Mouse (Mus musculus): ENCODE data around the gene Ern1. TPM values are rescaled to one million over a fixed set of nuclear protein-coding genes. Genes with fewer than 3 reads are reported as not detected.

Gene Ern1
- polyA plus RNA-seq, 1 experiment from 2014 or later = 2.9 TPM

DNA sequence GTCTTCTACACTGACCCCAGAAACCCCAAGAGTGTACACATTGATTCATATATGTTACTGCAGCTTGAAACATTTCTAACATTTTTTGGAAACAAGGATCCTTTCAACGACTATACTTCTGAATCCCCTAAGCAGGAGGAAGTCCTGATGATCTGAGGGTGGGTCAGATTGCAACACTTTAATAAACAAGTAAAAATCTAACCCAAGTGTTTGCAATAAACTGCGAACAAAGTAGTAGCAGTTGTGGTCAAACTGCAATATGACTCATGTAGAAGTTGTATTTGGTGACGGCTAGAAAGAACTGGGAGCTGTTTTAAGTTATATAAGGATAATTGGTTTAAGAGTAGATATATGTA lies 7.1 kb downstream of the Ern1 start:
- no peak overlapping the region for H3K9ac ChIP-seq (ENCODE audit: low read length)
- no peaks in the 10 kb centered on the region for H3K36me3 ChIP-seq (ENCODE audit: control insufficient read depth, insufficient read depth, low read length)
- H3K4me1 ChIP-seq (ENCODE audit: control insufficient read depth, insufficient read depth, low read length) = no peaks in the 10 kb centered on the region
- WGBS = 91% methylated on average over 3 of the region's 3 CpGs
- no peak overlapping the region for H3K4me2 ChIP-seq (ENCODE audit: low read length)
- no peak for DNase-seq (ENCODE audit: low spot score)
- H3K4me3 ChIP-seq (ENCODE audit: low read depth, low read length) = no peak overlapping the region
- no peak for ATAC-seq
- no peak overlapping the region for H3K27ac ChIP-seq (ENCODE audit: low read depth, low read length)
- no peaks in the 10 kb centered on the region for H3K9me3 ChIP-seq (replicated peaks; ENCODE audit: control insufficient read depth, low read length)
- H3K27me3 ChIP-seq (replicated peaks; ENCODE audit: control insufficient read depth, insufficient read depth, low read length) = no peaks in the 10 kb centered on the region

DNA sequence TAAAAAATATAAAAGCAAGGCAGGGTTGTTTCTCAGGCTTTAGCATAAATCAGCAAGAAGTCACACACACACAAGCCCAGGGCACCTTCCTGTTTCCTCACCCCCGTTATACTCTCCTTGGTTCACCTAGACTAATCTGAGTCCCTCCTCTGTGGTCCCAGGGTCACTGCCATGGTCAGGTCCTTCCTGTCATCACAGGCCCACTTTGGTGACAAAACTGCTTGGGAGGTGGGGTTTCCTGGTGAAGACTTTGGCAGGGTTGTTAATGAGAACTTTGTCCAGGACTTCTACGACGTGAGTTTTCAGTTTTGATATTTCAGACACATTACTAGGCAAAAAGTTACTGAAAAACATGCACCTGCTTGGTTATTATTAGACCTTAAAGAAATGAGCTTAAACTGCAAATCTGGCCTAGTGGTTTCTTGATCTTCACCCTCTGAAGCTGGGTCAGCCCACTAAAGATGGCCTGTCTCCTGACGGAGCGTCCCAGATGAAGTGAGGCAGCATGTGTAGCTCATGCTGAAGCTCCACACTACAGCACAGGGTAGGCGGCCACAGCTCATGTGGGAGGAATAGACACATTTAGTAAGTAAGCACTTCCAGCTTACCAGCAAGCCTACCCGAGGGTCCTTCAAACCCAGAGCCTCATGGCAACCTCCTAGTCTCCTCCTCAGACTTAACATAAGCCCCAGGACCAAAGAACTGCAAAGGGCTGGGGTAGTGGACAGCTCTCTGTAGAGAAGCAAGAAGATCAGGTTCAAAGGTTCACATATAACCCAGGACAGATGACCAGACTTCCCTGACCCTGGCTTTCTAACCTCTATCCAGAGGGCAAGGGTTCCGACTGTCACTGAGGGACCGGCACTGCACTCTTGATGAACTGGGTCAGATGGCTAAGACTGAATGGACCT lies 7.8 kb downstream of the Ern1 start:
- Histone ChIP-seq H3K36me3 (ENCODE audit: control insufficient read depth, insufficient read depth, low read length) (no peaks in the 10 kb centered on the region), H3K27ac (ENCODE audit: low read depth, low read length) (no peak overlapping the region), H3K4me3 (ENCODE audit: low read depth, low read length) (no peak overlapping the region), H3K27me3 (replicated peaks; ENCODE audit: control insufficient read depth, insufficient read depth, low read length) (no peaks in the 10 kb centered on the region), H3K4me2 (ENCODE audit: low read length) (no peak overlapping the region), H3K9ac (ENCODE audit: low read length) (no peak overlapping the region), H3K4me1 (ENCODE audit: control insufficient read depth, insufficient read depth, low read length) (no peaks in the 10 kb centered on the region), H3K9me3 (replicated peaks; ENCODE audit: control insufficient read depth, low read length) (no peaks in the 10 kb centered on the region)
- no peak for DNase-seq (ENCODE audit: low spot score)
- 91% methylated on average over 9 of the region's 9 CpGs for WGBS
- ATAC-seq = no peak

DNA sequence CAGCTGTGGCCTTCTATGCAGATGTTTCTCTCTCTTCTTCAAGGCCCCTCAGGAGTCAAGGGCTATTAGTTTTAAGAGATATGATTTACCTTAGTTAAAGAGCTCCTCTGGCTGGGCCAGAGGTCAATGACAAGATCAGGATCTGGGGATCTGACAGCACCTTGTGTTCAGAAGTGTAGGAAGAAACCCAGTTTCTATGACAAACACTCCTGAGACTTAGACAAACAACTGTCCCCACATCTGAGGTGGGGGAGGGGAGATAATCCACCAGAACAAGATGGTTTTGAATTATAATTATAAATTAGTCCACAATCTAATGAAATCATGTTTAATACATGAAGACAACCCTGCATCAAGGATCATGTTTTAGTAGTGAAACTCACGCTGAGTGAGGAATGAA lies 8.9 kb downstream of the Ern1 start:
- no peaks in the 10 kb centered on the region for H3K9me3 ChIP-seq (replicated peaks; ENCODE audit: control insufficient read depth, low read length)
- no peaks in the 10 kb centered on the region for H3K27me3 ChIP-seq (replicated peaks; ENCODE audit: control insufficient read depth, insufficient read depth, low read length)
- DNase-seq (ENCODE audit: low spot score) = no peak
- no peak overlapping the region for H3K4me2 ChIP-seq (ENCODE audit: low read length)
- no peak overlapping the region for H3K9ac ChIP-seq (ENCODE audit: low read length)
- no peak overlapping the region for H3K4me3 ChIP-seq (ENCODE audit: low read depth, low read length)
- H3K4me1 ChIP-seq (ENCODE audit: control insufficient read depth, insufficient read depth, low read length) = no peaks in the 10 kb centered on the region
- WGBS = 44% methylated on average over 1 of the region's 1 CpGs
- ATAC-seq = no peak
- no peaks in the 10 kb centered on the region for H3K36me3 ChIP-seq (ENCODE audit: control insufficient read depth, insufficient read depth, low read length)
- no peak overlapping the region for H3K27ac ChIP-seq (ENCODE audit: low read depth, low read length)

DNA sequence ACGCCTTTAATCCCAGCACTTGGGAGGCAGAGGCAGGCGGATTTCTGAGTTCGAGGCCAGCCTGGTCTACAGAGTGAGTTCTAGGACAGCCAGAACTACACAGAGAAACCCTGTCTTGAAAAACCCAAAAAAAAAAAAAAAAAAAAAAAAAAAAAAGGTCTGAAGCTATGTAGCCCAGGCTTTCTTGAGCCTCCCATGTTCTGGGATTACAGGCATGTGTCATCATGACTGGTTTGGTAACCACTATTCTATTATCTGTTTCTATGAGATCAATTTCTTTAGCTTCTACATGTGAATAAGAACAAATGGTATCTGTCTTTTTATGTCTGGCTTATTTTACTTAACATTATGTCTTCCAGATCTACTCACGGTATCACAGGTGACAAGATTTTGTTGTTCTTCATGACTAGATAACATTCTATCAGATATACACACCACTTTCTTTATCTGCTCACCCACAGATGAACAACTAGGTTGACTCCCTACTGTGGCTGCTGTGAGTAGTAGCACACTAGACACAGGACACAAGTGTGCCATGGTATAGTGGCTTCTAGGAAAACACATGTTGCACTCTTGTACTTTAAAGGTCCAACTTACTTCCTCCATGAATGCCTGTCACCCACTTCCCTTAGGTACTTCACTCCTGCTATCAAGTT lies 10.0 kb downstream of the Ern1 start:
- Histone ChIP-seq H3K27me3 (replicated peaks; ENCODE audit: control insufficient read depth, insufficient read depth, low read length) (no peaks in the 10 kb centered on the region), H3K9me3 (replicated peaks; ENCODE audit: control insufficient read depth, low read length) (no peaks in the 10 kb centered on the region), H3K4me2 (ENCODE audit: low read length) (no peak overlapping the region), H3K4me1 (ENCODE audit: control insufficient read depth, insufficient read depth, low read length) (no peaks in the 10 kb centered on the region), H3K9ac (ENCODE audit: low read length) (no peak overlapping the region), H3K4me3 (ENCODE audit: low read depth, low read length) (no peak overlapping the region), H3K36me3 (ENCODE audit: control insufficient read depth, insufficient read depth, low read length) (no peaks in the 10 kb centered on the region), H3K27ac (ENCODE audit: low read depth, low read length) (no peak overlapping the region)
- ATAC-seq (no peak), DNase-seq (ENCODE audit: low spot score) (no peak)
- WGBS = 96% methylated on average over 4 of the region's 4 CpGs

DNA sequence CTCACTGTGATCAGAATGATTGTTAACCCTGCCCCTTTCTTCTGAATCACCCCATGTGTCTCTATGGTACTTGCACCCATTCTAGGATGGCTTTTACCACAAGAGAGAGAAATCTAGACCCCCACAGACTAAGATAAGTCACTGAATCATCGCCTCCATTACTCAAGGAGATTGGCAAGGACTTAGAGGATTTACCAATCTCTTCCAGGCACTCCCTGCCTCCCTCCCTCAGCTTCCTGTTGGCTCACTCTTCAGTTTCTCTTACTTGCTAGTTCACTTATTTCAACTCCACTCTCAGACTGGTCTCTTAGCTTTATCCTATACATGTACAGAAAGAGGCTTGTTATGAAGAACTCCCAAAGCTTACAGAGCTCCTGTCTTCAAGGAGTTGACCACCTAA lies 12.3 kb downstream of the Ern1 start:
- Histone ChIP-seq H3K9ac (ENCODE audit: low read length) (no peak overlapping the region), H3K27ac (ENCODE audit: low read depth, low read length) (no peak overlapping the region), H3K4me2 (ENCODE audit: low read length) (no peak overlapping the region), H3K4me3 (ENCODE audit: low read depth, low read length) (no peak overlapping the region), H3K27me3 (replicated peaks; ENCODE audit: control insufficient read depth, insufficient read depth, low read length) (no peaks in the 10 kb centered on the region), H3K9me3 (replicated peaks; ENCODE audit: control insufficient read depth, low read length) (no peaks in the 10 kb centered on the region), H3K36me3 (ENCODE audit: control insufficient read depth, insufficient read depth, low read length) (no peaks in the 10 kb centered on the region), H3K4me1 (ENCODE audit: control insufficient read depth, insufficient read depth, low read length) (no peaks in the 10 kb centered on the region)
- ATAC-seq (no peak), DNase-seq (ENCODE audit: low spot score) (no peak)
- 93% methylated on average over 1 of the region's 1 CpGs for WGBS

DNA sequence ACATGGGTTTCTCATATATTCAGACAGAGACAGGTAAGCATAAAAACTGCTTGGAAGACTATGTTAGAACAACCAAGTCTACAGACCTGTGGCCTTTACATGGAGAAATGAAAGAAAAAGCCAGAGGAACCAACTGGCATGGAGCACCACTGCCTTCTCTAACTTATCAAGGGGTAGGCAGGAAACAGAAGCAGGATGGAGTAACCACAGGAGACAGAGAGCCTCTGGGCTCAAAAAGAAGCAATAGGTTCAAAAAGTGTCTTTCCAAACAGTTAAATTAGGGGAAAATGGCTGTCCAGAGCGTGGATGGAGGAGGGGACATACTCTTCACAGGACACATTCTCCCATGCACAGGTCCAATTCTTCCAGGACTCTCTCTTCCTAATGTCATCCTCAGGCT lies 16.0 kb downstream of the Ern1 start:
- H3K27me3 ChIP-seq (replicated peaks; ENCODE audit: control insufficient read depth, insufficient read depth, low read length) = no peaks in the 10 kb centered on the region
- no peak overlapping the region for H3K27ac ChIP-seq (ENCODE audit: low read depth, low read length)
- no peaks in the 10 kb centered on the region for H3K9me3 ChIP-seq (replicated peaks; ENCODE audit: control insufficient read depth, low read length)
- H3K9ac ChIP-seq (ENCODE audit: low read length) = no peak overlapping the region
- DNase-seq (ENCODE audit: low spot score) (no peak), ATAC-seq (no peak)
- 100% methylated on average over 1 of the region's 1 CpGs for WGBS
- H3K4me2 ChIP-seq (ENCODE audit: low read length) = no peak overlapping the region
- H3K4me3 ChIP-seq (ENCODE audit: low read depth, low read length) = no peak overlapping the region
- no peaks in the 10 kb centered on the region for H3K36me3 ChIP-seq (ENCODE audit: control insufficient read depth, insufficient read depth, low read length)
- no peaks in the 10 kb centered on the region for H3K4me1 ChIP-seq (ENCODE audit: control insufficient read depth, insufficient read depth, low read length)

DNA sequence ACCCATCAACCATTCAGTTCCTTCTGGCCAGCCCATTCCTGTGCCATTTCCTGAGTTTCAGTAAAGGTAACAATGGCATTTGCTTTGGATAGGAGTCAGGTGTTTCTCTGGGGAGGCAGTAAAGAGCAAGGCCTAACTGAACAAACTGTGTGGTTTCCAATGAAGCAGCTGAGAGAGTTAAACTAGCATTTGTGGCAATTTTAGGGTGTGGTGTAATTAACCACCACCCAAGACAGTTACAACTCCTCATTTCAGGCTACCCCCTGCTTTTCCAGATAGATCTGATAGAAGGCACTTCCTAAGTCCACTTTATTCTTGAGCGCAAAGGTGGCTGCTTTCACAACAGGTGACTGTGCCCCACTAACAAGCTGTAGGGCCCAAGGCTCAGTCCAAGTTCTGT lies 19.1 kb downstream of the Ern1 start:
- ATAC-seq (no peak), DNase-seq (ENCODE audit: low spot score) (no peak)
- Histone ChIP-seq H3K4me1 (ENCODE audit: control insufficient read depth, insufficient read depth, low read length) (no peaks in the 10 kb centered on the region), H3K27me3 (replicated peaks; ENCODE audit: control insufficient read depth, insufficient read depth, low read length) (no peaks in the 10 kb centered on the region), H3K9me3 (replicated peaks; ENCODE audit: control insufficient read depth, low read length) (no peaks in the 10 kb centered on the region), H3K9ac (ENCODE audit: low read length) (no peak overlapping the region), H3K4me2 (ENCODE audit: low read length) (no peak overlapping the region), H3K4me3 (ENCODE audit: low read depth, low read length) (no peak overlapping the region), H3K27ac (ENCODE audit: low read depth, low read length) (no peak overlapping the region), H3K36me3 (ENCODE audit: control insufficient read depth, insufficient read depth, low read length) (no peaks in the 10 kb centered on the region)
- 100% methylated on average over 1 of the region's 1 CpGs for WGBS

DNA sequence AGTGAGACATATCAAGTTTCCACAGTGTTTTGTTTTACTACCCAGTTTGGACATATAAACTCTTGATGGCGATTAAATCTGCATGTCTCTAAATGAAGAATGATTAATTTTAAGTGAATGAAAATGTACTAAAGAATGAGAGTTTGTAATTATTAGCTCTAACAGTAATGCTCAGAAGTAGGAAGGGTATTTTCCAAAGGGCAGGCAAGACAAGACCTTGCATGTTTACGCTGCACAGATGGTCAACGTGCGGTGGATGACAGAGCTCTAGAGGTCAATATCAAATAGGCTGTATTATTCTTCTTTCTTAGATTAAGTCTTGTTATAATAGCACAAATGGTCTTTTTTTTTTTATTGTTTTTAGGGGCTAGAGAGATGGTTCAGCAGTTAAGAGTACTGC lies 21.7 kb downstream of the Ern1 start:
- no peak overlapping the region for H3K9ac ChIP-seq (ENCODE audit: low read length)
- H3K9me3 ChIP-seq (replicated peaks; ENCODE audit: control insufficient read depth, low read length) = no peaks in the 10 kb centered on the region
- ATAC-seq (no peak), DNase-seq (ENCODE audit: low spot score) (no peak)
- 92% methylated on average over 4 of the region's 4 CpGs for WGBS
- H3K4me3 ChIP-seq (ENCODE audit: low read depth, low read length) = no peak overlapping the region
- no peaks in the 10 kb centered on the region for H3K27me3 ChIP-seq (replicated peaks; ENCODE audit: control insufficient read depth, insufficient read depth, low read length)
- no peaks in the 10 kb centered on the region for H3K36me3 ChIP-seq (ENCODE audit: control insufficient read depth, insufficient read depth, low read length)
- H3K4me1 ChIP-seq (ENCODE audit: control insufficient read depth, insufficient read depth, low read length) = no peaks in the 10 kb centered on the region
- no peak overlapping the region for H3K27ac ChIP-seq (ENCODE audit: low read depth, low read length)
- H3K4me2 ChIP-seq (ENCODE audit: low read length) = no peak overlapping the region

DNA sequence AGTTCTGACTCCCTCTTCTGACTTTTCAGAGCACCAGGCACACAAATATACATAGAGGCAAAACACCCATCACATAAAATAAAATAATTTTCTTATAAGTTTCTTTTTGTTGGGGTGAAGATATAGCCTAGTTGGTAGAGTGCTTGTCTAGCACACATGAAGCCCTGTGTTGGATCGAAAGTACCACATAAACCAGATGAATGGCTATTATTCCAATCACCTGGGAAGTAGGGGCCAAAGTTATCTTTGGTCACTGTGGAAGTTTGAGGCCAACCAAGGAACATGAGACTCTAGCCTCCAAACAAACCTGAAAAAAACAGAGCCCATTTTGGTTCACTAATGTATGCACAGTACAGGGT lies 22.1 kb downstream of the Ern1 start:
- Histone ChIP-seq H3K27ac (ENCODE audit: low read depth, low read length) (no peak overlapping the region), H3K9me3 (replicated peaks; ENCODE audit: control insufficient read depth, low read length) (no peaks in the 10 kb centered on the region), H3K36me3 (ENCODE audit: control insufficient read depth, insufficient read depth, low read length) (no peaks in the 10 kb centered on the region), H3K4me1 (ENCODE audit: control insufficient read depth, insufficient read depth, low read length) (no peaks in the 10 kb centered on the region), H3K4me2 (ENCODE audit: low read length) (no peak overlapping the region), H3K9ac (ENCODE audit: low read length) (no peak overlapping the region), H3K27me3 (replicated peaks; ENCODE audit: control insufficient read depth, insufficient read depth, low read length) (no peaks in the 10 kb centered on the region), H3K4me3 (ENCODE audit: low read depth, low read length) (no peak overlapping the region)
- WGBS = 92% methylated on average over 1 of the region's 1 CpGs
- DNase-seq (ENCODE audit: low spot score) (no peak), ATAC-seq (no peak)

Data from forebrain, embryonic 14.5 days (tissue).